Mouse (Mus musculus): ENCODE measurements around the gene Optn. TPM values are rescaled to one million over a fixed set of nuclear protein-coding genes. Genes with fewer than 3 reads are reported as not detected.

The Optn gene
- total RNA-seq (2014; fragmentation: Nextera tagmentation) (65.2 and 68.0 TPM in 2 replicates), total RNA-seq (2017) (117 and 139 TPM in 2 replicates), polyA plus RNA-seq (2012) (29.3 and 30.3 TPM in 2 replicates)

GRCm38 (mm10) chr2:5063299-5064205 lies at the start of gene Optn:
TSS of gene Optn (minus strand) at chr2:5064051.
- Histone ChIP-seq H3K27me3 (ENCODE audit: insufficient read depth, low read length) (no peaks in the 10 kb centered on the region), H3K4me3 (ENCODE audit: low read depth, low read length) (peak within 1 kb of the TSS; percentile 84), H3K9me3 (replicated peaks) (no peaks in the 10 kb centered on the region), H3K4me1 (ENCODE audit: insufficient read depth, low read depth, low read length) (peaks cover 52% of the 10 kb centered on the region), H3K36me3 (replicated peaks) (peaks cover 29% of the 10 kb centered on the region)
- TF ChIP-seq CTCF (IDR thresholded peaks at IDR 0.05; ENCODE audit: low read depth, low read length) (no peak), TAL1 (conservative IDR thresholded peaks at IDR 0.05; ENCODE audit: low read depth, low read length) (no peak), GATA2 (IDR thresholded peaks at IDR 0.05; ENCODE audit: borderline replicate concordance, low read depth, low read length) (no peak), GATA1 (IDR thresholded peaks at IDR 0.05; ENCODE audit: borderline replicate concordance, low read length) (no peak), POLR2AphosphoS5 (IDR thresholded peaks at IDR 0.05; ENCODE audit: insufficient replicate concordance, low read depth, low read length) (no peak)
- ATAC-seq (ENCODE audit: extremely low read depth, insufficient number of reproducible peaks, low FRiP score, poor library complexity, severe bottlenecking) (peak; percentile 81), DNase-seq (ENCODE audit: low spot score) (peak; percentile 70)

- ATAC-seq (ENCODE audit: extremely low read depth, insufficient number of reproducible peaks, low FRiP score, poor library complexity, severe bottlenecking), result no peak
- DNase-seq (ENCODE audit: low spot score), result no peak
- TF ChIP-seq TAL1 (conservative IDR thresholded peaks at IDR 0.05; ENCODE audit: low read depth, low read length), result no peak
- TF ChIP-seq CTCF (IDR thresholded peaks at IDR 0.05; ENCODE audit: low read depth, low read length), result no peak
- no peak for TF ChIP-seq GATA1 (IDR thresholded peaks at IDR 0.05; ENCODE audit: borderline replicate concordance, low read length)
- TF ChIP-seq POLR2AphosphoS5 (IDR thresholded peaks at IDR 0.05; ENCODE audit: insufficient replicate concordance, low read depth, low read length), result no peak
- TF ChIP-seq GATA2 (IDR thresholded peaks at IDR 0.05; ENCODE audit: borderline replicate concordance, low read depth, low read length), result no peak
- H3K36me3 ChIP-seq (replicated peaks), result no peaks in the 10 kb centered on the region
- H3K4me3 ChIP-seq (ENCODE audit: low read depth, low read length), result no peak overlapping the region
- no peaks in the 10 kb centered on the region for H3K9me3 ChIP-seq (replicated peaks)
- H3K4me1 ChIP-seq (ENCODE audit: insufficient read depth, low read depth, low read length), result no peaks in the 10 kb centered on the region
- H3K27me3 ChIP-seq (ENCODE audit: insufficient read depth, low read length), result peaks cover 35% of the 10 kb centered on the region
These were observed 49.0 kb upstream of the Optn start for GRCm38 (mm10) chr2:5112785-5113291.

- Histone ChIP-seq H3K36me3 (replicated peaks) (no peaks in the 10 kb centered on the region), H3K9me3 (replicated peaks) (no peaks in the 10 kb centered on the region), H3K4me1 (ENCODE audit: insufficient read depth, low read depth, low read length) (0 out of 2 replicates have a peak, but pooled peaks cover 2% of the 10 kb centered on the region), H3K27me3 (ENCODE audit: insufficient read depth, low read length) (peaks cover 16% of the 10 kb centered on the region), H3K4me3 (ENCODE audit: low read depth, low read length) (no peak overlapping the region)
- ATAC-seq (ENCODE audit: extremely low read depth, insufficient number of reproducible peaks, low FRiP score, poor library complexity, severe bottlenecking) (no peak), DNase-seq (ENCODE audit: low spot score) (no peak)
- no peak for TF ChIP-seq GATA1 (IDR thresholded peaks at IDR 0.05; ENCODE audit: borderline replicate concordance, low read length)
- TF ChIP-seq TAL1 (conservative IDR thresholded peaks at IDR 0.05; ENCODE audit: low read depth, low read length), result no peak
- no peak for TF ChIP-seq GATA2 (IDR thresholded peaks at IDR 0.05; ENCODE audit: borderline replicate concordance, low read depth, low read length)
- no peak for TF ChIP-seq CTCF (IDR thresholded peaks at IDR 0.05; ENCODE audit: low read depth, low read length)
- TF ChIP-seq POLR2AphosphoS5 (IDR thresholded peaks at IDR 0.05; ENCODE audit: insufficient replicate concordance, low read depth, low read length), result no peak
These were observed 39.0 kb upstream of the Optn start for GRCm38 (mm10) chr2:5102891-5103290.

- no peaks in the 10 kb centered on the region for H3K36me3 ChIP-seq (replicated peaks)
- DNase-seq (ENCODE audit: low spot score), result no peak
- H3K4me1 ChIP-seq (ENCODE audit: insufficient read depth, low read depth, low read length), result 0 out of 2 replicates have a peak, but pooled peaks cover 2% of the 10 kb centered on the region
- TF ChIP-seq TAL1 (conservative IDR thresholded peaks at IDR 0.05; ENCODE audit: low read depth, low read length), result no peak
- no peak for TF ChIP-seq CTCF (IDR thresholded peaks at IDR 0.05; ENCODE audit: low read depth, low read length)
- TF ChIP-seq POLR2AphosphoS5 (IDR thresholded peaks at IDR 0.05; ENCODE audit: insufficient replicate concordance, low read depth, low read length), result no peak
- TF ChIP-seq GATA2 (IDR thresholded peaks at IDR 0.05; ENCODE audit: borderline replicate concordance, low read depth, low read length), result no peak
- no peak for TF ChIP-seq GATA1 (IDR thresholded peaks at IDR 0.05; ENCODE audit: borderline replicate concordance, low read length)
- H3K9me3 ChIP-seq (replicated peaks), result no peaks in the 10 kb centered on the region
- no peak for ATAC-seq (ENCODE audit: extremely low read depth, insufficient number of reproducible peaks, low FRiP score, poor library complexity, severe bottlenecking)
- H3K4me3 ChIP-seq (ENCODE audit: low read depth, low read length), result no peak overlapping the region
- H3K27me3 ChIP-seq (ENCODE audit: insufficient read depth, low read length), result peaks cover 19% of the 10 kb centered on the region
These were observed 37.9 kb upstream of the Optn start for GRCm38 (mm10) chr2:5101743-5102245.

GRCm38 (mm10) chr2:5099176-5099575 lies 35.3 kb upstream of the Optn start:
- Histone ChIP-seq H3K4me3 (ENCODE audit: low read depth, low read length) (no peak overlapping the region), H3K27me3 (ENCODE audit: insufficient read depth, low read length) (peaks cover 24% of the 10 kb centered on the region), H3K36me3 (replicated peaks) (no peaks in the 10 kb centered on the region), H3K4me1 (ENCODE audit: insufficient read depth, low read depth, low read length) (0 out of 2 replicates have a peak, but pooled peaks cover 2% of the 10 kb centered on the region), H3K9me3 (replicated peaks) (no peaks in the 10 kb centered on the region)
- ATAC-seq (ENCODE audit: extremely low read depth, insufficient number of reproducible peaks, low FRiP score, poor library complexity, severe bottlenecking) (no peak), DNase-seq (ENCODE audit: low spot score) (no peak)
- no peak for TF ChIP-seq POLR2AphosphoS5 (IDR thresholded peaks at IDR 0.05; ENCODE audit: insufficient replicate concordance, low read depth, low read length)
- no peak for TF ChIP-seq CTCF (IDR thresholded peaks at IDR 0.05; ENCODE audit: low read depth, low read length)
- TF ChIP-seq TAL1 (conservative IDR thresholded peaks at IDR 0.05; ENCODE audit: low read depth, low read length), result no peak
- no peak for TF ChIP-seq GATA2 (IDR thresholded peaks at IDR 0.05; ENCODE audit: borderline replicate concordance, low read depth, low read length)
- no peak for TF ChIP-seq GATA1 (IDR thresholded peaks at IDR 0.05; ENCODE audit: borderline replicate concordance, low read length)

All from G1E (cell line).